Mouse (Mus musculus) neural tube, embryonic 11.5 days (tissue): ENCODE data around the gene Them4. TPM values are rescaled to one million over a fixed set of nuclear protein-coding genes. Genes with fewer than 3 reads are reported as not detected.

Experiments
- polyA plus RNA-seq: library from polyadenylated mRNA; unstranded; fragments of >200 nt; fragmentation: Nextera tagmentation; extraction: Ambion mirVana; gene quantifications from 2 replicates; pipeline ENCODE4 v1.2.1, GENCODE M21; 2014

Gene Them4
- polyA plus RNA-seq, 1 experiment from 2014 or later, result 14.8 TPM

Other genes starting within 250 kb of the Them4 start
- not detected in 2 replicates for gene Gm10697, start 237.4 kb upstream of the Them4 start, polyA plus RNA-seq
- not detected in 2 replicates for gene Gm10696, start 131.9 kb upstream of the Them4 start, polyA plus RNA-seq
- gene Gm5286, start 113.4 kb upstream of the Them4 start, polyA plus RNA-seq, result not detected in 2 replicates
- not detected in 2 replicates for gene Gm4778, start 46.1 kb upstream of the Them4 start, polyA plus RNA-seq
- gene Them5, start 32.0 kb downstream of the Them4 start, polyA plus RNA-seq, result 0.19 TPM in 1 of 2 replicates, not detected in the other
- 1.4 and 1.6 TPM in 2 replicates for gene C2cd4d, start 52.3 kb downstream of the Them4 start, polyA plus RNA-seq
- gene Rorc, start 62.7 kb downstream of the Them4 start, polyA plus RNA-seq, result 0.28 TPM in 1 of 2 replicates, not detected in the other
- gene Lingo4, start 88.4 kb downstream of the Them4 start, polyA plus RNA-seq, result 0.33 and 0.46 TPM in 2 replicates
- 43.8 and 48.1 TPM in 2 replicates for gene Tdrkh, start 103.2 kb downstream of the Them4 start, polyA plus RNA-seq
- gene Mrpl9, start 133.2 kb downstream of the Them4 start, polyA plus RNA-seq, result 64.7 and 68.3 TPM in 2 replicates
- gene Oaz3, start 133.8 kb downstream of the Them4 start, polyA plus RNA-seq, result 0.23 and 0.41 TPM in 2 replicates
- 143 and 154 TPM in 2 replicates for gene Celf3, start 168.2 kb downstream of the Them4 start, polyA plus RNA-seq
- gene Riiad1, start 170.3 kb downstream of the Them4 start, polyA plus RNA-seq, result 9.3 and 9.5 TPM in 2 replicates